Mouse (Mus musculus) 3134 (cell line): ENCODE results near the gene Ift122.
"Not testable (repeated sequence)": the region's sequence is repeated elsewhere in the genome, so short reads cannot be mapped to it uniquely, and the experiment has no call there.

ENCODE experiments used
- DNase-seq: peaks from one replicate; pipeline ENCODE4 v3.0.0-alpha.2; 2011; ENCODE audit warnings: low spot score; ENCODE audit not compliant: insufficient read length; ENCODE audit errors: extremely low read depth

Gene Ift122

GRCm38 (mm10) chr6:115845006-115845405, 8.3 kb upstream of the Ift122 start:
- DNase-seq: no peak

GRCm38 (mm10) chr6:115846640-115847411, 6.4 kb upstream of the Ift122 start:
- peak; percentile 69 for DNase-seq

GRCm38 (mm10) chr6:115848598-115849304, 4.5 kb upstream of the Ift122 start:
- no peak for DNase-seq

GRCm38 (mm10) chr6:115852446-115853090, 702 bp upstream of the Ift122 start:
- DNase-seq: no peak

- no peak for DNase-seq
These were observed 715 bp downstream of the Ift122 start for GRCm38 (mm10) chr6:115853985-115854384.

- peak; percentile 37 for DNase-seq
These were observed 1.2 kb downstream of the Ift122 start for GRCm38 (mm10) chr6:115854432-115854831.

- no peak for DNase-seq
These were observed 2.6 kb downstream of the Ift122 start for GRCm38 (mm10) chr6:115855733-115856360.

GRCm38 (mm10) chr6:115856361-115856745, 3.1 kb downstream of the Ift122 start:
- peak; percentile 15 for DNase-seq

- no peak for DNase-seq
These were observed 6.0 kb downstream of the Ift122 start for GRCm38 (mm10) chr6:115859258-115859657.

GRCm38 (mm10) chr6:115860027-115860556, 6.8 kb downstream of the Ift122 start:
- DNase-seq: no peak

GRCm38 (mm10) chr6:115863340-115863841, 10.1 kb downstream of the Ift122 start:
- DNase-seq: no peak

- DNase-seq: no peak
These were observed 12.0 kb downstream of the Ift122 start for GRCm38 (mm10) chr6:115865246-115865645.

- DNase-seq: not testable (repeated sequence)
These were observed 13.9 kb downstream of the Ift122 start for GRCm38 (mm10) chr6:115867157-115867556.

GRCm38 (mm10) chr6:115871318-115871717, 18.0 kb downstream of the Ift122 start:
- not testable (repeated sequence) for DNase-seq

- DNase-seq: no peak
These were observed 24.0 kb downstream of the Ift122 start for GRCm38 (mm10) chr6:115877239-115877638.

- DNase-seq: no peak
These were observed 25.4 kb downstream of the Ift122 start for GRCm38 (mm10) chr6:115878694-115879093.

GRCm38 (mm10) chr6:115879736-115880135, 26.5 kb downstream of the Ift122 start:
- DNase-seq: no peak

- DNase-seq: no peak
These were observed 27.5 kb downstream of the Ift122 start for GRCm38 (mm10) chr6:115880751-115881150.

GRCm38 (mm10) chr6:115884018-115884417, 30.7 kb downstream of the Ift122 start:
- no peak for DNase-seq

- peak; percentile 29 for DNase-seq
These were observed 33.6 kb downstream of the Ift122 start for GRCm38 (mm10) chr6:115886894-115887293.

GRCm38 (mm10) chr6:115888296-115888695, 35.0 kb downstream of the Ift122 start:
- DNase-seq: no peak
